Mouse (Mus musculus) layer of hippocampus, postnatal 10 days (tissue): ENCODE data around the gene Gm28374. TPM values are rescaled to one million over a fixed set of nuclear protein-coding genes. Genes with fewer than 3 reads are reported as not detected.

ENCODE experiments used
- microRNA-seq, 2 experiments: library from miRNA; unstranded; fragments of <30 nt; microRNA quantifications; one replicate each; pipeline ENCODE4 v1.2.0; 2021
- total RNA-seq, 2 experiments: library from RNA; stranded (reverse); gene quantifications; 2 replicates each; pipeline ENCODE4 v1.2.3; 2021

Gm28374 gene
- total RNA-seq, 2 experiments from 2014 or later, result 0.56 to 0.85 TPM

Small RNA genes within 50 kb of the gene (microRNA-seq; reads per million reads assigned to microRNA genes)
- 3.1 to 3.3 reads per million in 2 experiments for gene Mir6988

Other genes with a start within 250 kb of the Gm28374 start
- gene Frmd8, start 207.0 kb downstream of the Gm28374 start, total RNA-seq, result 10 to 100 TPM; 10.7 to 14.8 TPM
- gene Slc25a45, start 204.4 kb downstream of the Gm28374 start, total RNA-seq, result 1 to 10 TPM; 2.1 to 3.6 TPM
- gene Tigd3, start 188.1 kb downstream of the Gm28374 start, total RNA-seq, result 1 to 10 TPM; 4.4 to 5.5 TPM
- 10 to 100 TPM; 76.0 to 79.9 TPM for gene Dpf2, start 169.2 kb downstream of the Gm28374 start, total RNA-seq
- 1 to 10 TPM; 5.2 to 5.7 TPM for gene Cdc42ep2, start 157.4 kb downstream of the Gm28374 start, total RNA-seq
- gene Pola2, start 118.1 kb downstream of the Gm28374 start, total RNA-seq, result 10 to 100 TPM in 1 of 2 experiments, 1 to 10 TPM in 1; 10.0 to 10.1 TPM
- not detected for gene Slc22a20, start 96.1 kb downstream of the Gm28374 start, total RNA-seq
- gene Capn1, start 66.4 kb downstream of the Gm28374 start, total RNA-seq, result 10 to 100 TPM; 17.7 to 19.1 TPM
- 10 to 100 TPM; 40.6 to 41.2 TPM for gene Syvn1, start 35.7 kb downstream of the Gm28374 start, total RNA-seq
- gene Mrpl49, start 24.5 kb downstream of the Gm28374 start, total RNA-seq, result 10 to 100 TPM; 40.3 to 42.4 TPM
- gene Fau, start 24.4 kb downstream of the Gm28374 start, total RNA-seq, result 100 to 1,000 TPM; 656 to 785 TPM
- 10 to 100 TPM; 37.3 to 41.2 TPM for gene Znhit2, start 21.1 kb downstream of the Gm28374 start, total RNA-seq
- gene Tm7sf2, start 13.9 kb downstream of the Gm28374 start, total RNA-seq, result 10 to 100 TPM; 60.0 to 70.8 TPM
- gene Vps51, start 5.0 kb downstream of the Gm28374 start, total RNA-seq, result 10 to 100 TPM; 82.0 to 92.0 TPM
- gene Tmem262, start 2.2 kb downstream of the Gm28374 start, total RNA-seq, result not detected
- gene Zfpl1, start 2.7 kb upstream of the Gm28374 start, total RNA-seq, result 10 to 100 TPM; 36.8 to 37.6 TPM
- 1 to 10 TPM; 1.1 to 1.3 TPM for gene Cdca5, start 2.7 kb upstream of the Gm28374 start, total RNA-seq
- gene AC131692.1, start 12.2 kb upstream of the Gm28374 start, total RNA-seq, result under 1 TPM in 1 of 2 experiments, not detected in 1; 0.80 TPM
- under 1 TPM; 0.32 to 0.38 TPM for gene Naaladl1, start 23.5 kb upstream of the Gm28374 start, total RNA-seq
- 10 to 100 TPM; 18.8 to 21.6 TPM for gene Sac3d1, start 36.4 kb upstream of the Gm28374 start, total RNA-seq
- gene Snx15, start 46.0 kb upstream of the Gm28374 start, total RNA-seq, result 10 to 100 TPM; 35.0 to 35.4 TPM
- under 1 TPM in 1 of 2 experiments, not detected in 1; 0.59 TPM for gene Batf2, start 58.7 kb upstream of the Gm28374 start, total RNA-seq
- 10 to 100 TPM; 53.0 to 60.2 TPM for gene Arl2, start 59.3 kb upstream of the Gm28374 start, total RNA-seq
- gene Majin, start 102.1 kb upstream of the Gm28374 start, total RNA-seq, result not detected
- gene Gpha2, start 144.1 kb upstream of the Gm28374 start, total RNA-seq, result not detected
- gene Ppp2r5b, start 153.6 kb upstream of the Gm28374 start, total RNA-seq, result 100 to 1,000 TPM; 187 to 188 TPM
- 10 to 100 TPM; 31.3 to 31.6 TPM for gene Atg2a, start 159.4 kb upstream of the Gm28374 start, total RNA-seq
- gene Ehd1, start 194.5 kb upstream of the Gm28374 start, total RNA-seq, result 10 to 100 TPM; 75.1 to 82.7 TPM
- gene Cdc42bpg, start 224.2 kb upstream of the Gm28374 start, total RNA-seq, result 1 to 10 TPM; 5.0 TPM